ENCODE assay signal across 2 mouse cellular contexts in genomic region chr6:108658051-108658415, GRCm38 (mm10).
TF ChIP-seq lines count a peak whose summit lies in the region.

No protein-coding gene starts in this region.

TF ChIP-seq in CH12.LX, 34 proteins besides CTCF, POLR2A, EP300 and RAD21 (continued from another document):
- TF ChIP-seq POLR2AphosphoS2 (IDR thresholded peaks at IDR 0.05; ENCODE audit: low read depth, low read length) (0 out of 2 replicates have a peak, but pooled peaks have one; percentile 10), RCOR1 (conservative IDR thresholded peaks at IDR 0.05; ENCODE audit: low read depth, low read length) (no peak), JUND (conservative IDR thresholded peaks at IDR 0.05; ENCODE audit: low read depth, low read length) (no peak), USF2 (conservative IDR thresholded peaks at IDR 0.05; ENCODE audit: low read depth, low read length) (no peak), ZC3H11A (IDR thresholded peaks at IDR 0.05; ENCODE audit: low read depth, low read length) (no peak), CHD2 (IDR thresholded peaks at IDR 0.05; ENCODE audit: low read length) (no peak), JUN (IDR thresholded peaks at IDR 0.05; ENCODE audit: insufficient read depth, low read depth, low read length) (no peak), ZKSCAN1 (IDR thresholded peaks at IDR 0.05; ENCODE audit: borderline replicate concordance, low read depth, low read length) (no peak), SMC3 (IDR thresholded peaks at IDR 0.05; ENCODE audit: low read depth, low read length) (no peak), ETS1 (conservative IDR thresholded peaks at IDR 0.05; ENCODE audit: low read depth, low read length) (no peak), ZNF384 (IDR thresholded peaks at IDR 0.05; ENCODE audit: low read depth, low read length) (no peak), UBTF (IDR thresholded peaks at IDR 0.05; ENCODE audit: low read depth, low read length) (no peak), HCFC1 (IDR thresholded peaks at IDR 0.05; ENCODE audit: low read depth, low read length) (no peak), MAFK (IDR thresholded peaks at IDR 0.05; ENCODE audit: insufficient replicate concordance, low read length) (no peak), BHLHE40 (IDR thresholded peaks at IDR 0.05; ENCODE audit: low read depth, low read length) (no peak), TBP (conservative IDR thresholded peaks at IDR 0.05; ENCODE audit: low read depth, low read length) (no peak), MYC (IDR thresholded peaks at IDR 0.05; ENCODE audit: low read depth, low read length) (no peak), GABPA (IDR thresholded peaks at IDR 0.05; ENCODE audit: insufficient replicate concordance, low read depth, low read length) (no peak), IRF4 (IDR thresholded peaks at IDR 0.05; ENCODE audit: low read depth, low read length) (no peak), MXI1 (IDR thresholded peaks at IDR 0.05; ENCODE audit: low read depth, low read length) (no peak), MEF2A (IDR thresholded peaks at IDR 0.05; ENCODE audit: borderline replicate concordance, low read depth, low read length) (no peak), E2F4 (IDR thresholded peaks at IDR 0.05; ENCODE audit: insufficient replicate concordance, low read depth, low read length) (0 out of 2 replicates have a peak, but pooled peaks have one; percentile 19), KAT2A (IDR thresholded peaks at IDR 0.05; ENCODE audit: insufficient replicate concordance, low read length) (0 out of 2 replicates have a peak, but pooled peaks have one; percentile 38), MAZ (IDR thresholded peaks at IDR 0.05; ENCODE audit: low read depth, low read length) (no peak), TCF12 (IDR thresholded peaks at IDR 0.05; ENCODE audit: low read depth, low read length) (no peak), SIN3A (IDR thresholded peaks at IDR 0.05; ENCODE audit: low read length) (no peak)
TF ChIP-seq in CH12.LX: peak in this region for 4.

TF ChIP-seq in MEL, 35 proteins besides CTCF, POLR2A, EP300 and RAD21 (continued from another document):
- TF ChIP-seq POLR2AphosphoS2 (IDR thresholded peaks at IDR 0.05; ENCODE audit: low read length) (no peak), MAX (IDR thresholded peaks at IDR 0.05; ENCODE audit: low read length) (no peak), TBP (IDR thresholded peaks at IDR 0.05; ENCODE audit: low read depth, low read length) (no peak), MEF2A (IDR thresholded peaks at IDR 0.05; ENCODE audit: extremely low read depth, insufficient replicate concordance, low read depth, low read length, poor library complexity, severe bottlenecking) (no peak), USF2 (IDR thresholded peaks at IDR 0.05; ENCODE audit: borderline replicate concordance in 1 of 2, insufficient read depth in 1 of 2, low read depth in 1 of 2, low read length in 2 of 2) (no peak), TAL1 (IDR thresholded peaks at IDR 0.05; ENCODE audit: low read length) (no peak), NRF1 (IDR thresholded peaks at IDR 0.05; ENCODE audit: insufficient read depth, low read depth, low read length, poor library complexity, severe bottlenecking) (no peak)
